Mouse (Mus musculus) erythroblast, embryonic 14.5 days (primary cell): ENCODE results near the gene Prkg1. TPM values are rescaled to one million over a fixed set of nuclear protein-coding genes. Genes with fewer than 3 reads are reported as not detected.

Source experiments
- H3K27me3 ChIP-seq: 2 replicates; pipeline ENCODE4 v1.6.1; 2012; ENCODE audit warnings: inconsistent platforms; ENCODE audit not compliant: control insufficient read depth
- H3K36me3 ChIP-seq: 2 replicates; pipeline ENCODE4 v1.6.1; 2012; ENCODE audit warnings: mild to moderate bottlenecking, inconsistent platforms; ENCODE audit not compliant: control insufficient read depth
- H3K4me1 ChIP-seq: 2 replicates; pipeline ENCODE4 v1.6.1; 2012; ENCODE audit warnings: inconsistent platforms; ENCODE audit not compliant: control insufficient read depth
- H3K4me3 ChIP-seq: replicated peaks from 2 replicates; pipeline ENCODE3; 2012; ENCODE audit warnings: moderate library complexity, mild to moderate bottlenecking, inconsistent platforms
- H3K9me3 ChIP-seq: 2 replicates; pipeline ENCODE4 v1.6.1; 2012; ENCODE audit warnings: low read length, inconsistent platforms, mixed read lengths; ENCODE audit not compliant: control insufficient read depth
- GATA1 ChIP-seq: IDR thresholded peaks from 2 replicates; pipeline ENCODE4 v1.6.1; 2012; ENCODE audit warnings: low read length, inconsistent platforms, mixed read lengths
- TAL1 ChIP-seq: IDR thresholded peaks from 3 replicates; pipeline ENCODE4 v1.6.1; 2012; ENCODE audit warnings: low read length, inconsistent platforms, mixed read lengths
- polyA plus RNA-seq: library from polyadenylated mRNA; stranded (reverse); fragments of >175 nt; gene quantifications from 2 replicates; pipeline ENCODE4 v1.2.3, GENCODE M21; 2012

The Prkg1 gene
- polyA plus RNA-seq, 1 experiment = not detected

DNA sequence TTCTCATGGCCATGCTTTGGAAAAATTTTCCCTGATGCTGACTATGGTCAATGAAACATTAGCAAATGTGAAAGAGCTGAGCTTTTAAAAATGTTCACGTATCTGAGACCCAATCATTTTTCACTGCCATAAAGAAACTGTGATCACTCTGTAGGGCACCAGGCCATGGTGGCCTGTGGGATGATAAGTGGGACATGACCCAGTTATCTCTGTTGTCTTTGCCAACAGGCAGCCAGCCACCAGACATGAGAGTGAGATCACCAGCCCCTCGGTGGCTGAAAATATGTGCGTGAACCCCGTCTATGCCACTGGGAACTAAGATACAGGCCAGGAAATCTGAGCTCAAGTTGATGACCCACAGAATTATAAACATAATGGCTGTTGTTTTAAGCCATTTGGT is 14.2 kb upstream of the Prkg1 start:
- no peaks in the 10 kb centered on the region for H3K27me3 ChIP-seq
- no peaks in the 10 kb centered on the region for H3K36me3 ChIP-seq
- no peak overlapping the region for H3K4me3 ChIP-seq
- no peaks in the 10 kb centered on the region for H3K9me3 ChIP-seq
- TF ChIP-seq GATA1 (no peak), TAL1 (no peak)
- H3K4me1 ChIP-seq = peaks cover 40% of the 10 kb centered on the region

DNA sequence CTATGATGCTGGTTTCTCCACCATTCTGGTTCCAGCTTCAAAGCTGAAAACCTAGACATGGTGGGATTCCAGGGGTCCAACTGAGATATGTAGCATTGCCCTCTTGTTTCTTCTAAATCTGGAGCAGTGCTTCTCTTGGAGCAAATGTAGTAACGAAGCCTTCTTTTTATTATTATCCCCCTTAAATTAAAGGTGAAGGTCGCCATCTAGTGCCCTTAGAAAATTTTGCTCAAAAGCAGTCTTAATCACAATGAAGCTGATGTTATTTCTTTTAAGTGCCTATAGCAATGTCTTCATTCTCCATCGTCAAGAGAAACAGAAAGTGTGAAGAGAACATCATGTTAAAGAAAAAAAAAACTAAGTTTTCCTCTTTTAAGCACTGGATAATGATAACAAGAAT is 2.2 kb upstream of the Prkg1 start:
- Histone ChIP-seq H3K36me3 (no peaks in the 10 kb centered on the region), H3K9me3 (no peaks in the 10 kb centered on the region; the same call in 1 of the 2 replicates), H3K4me1 (peaks cover 15% of the 10 kb centered on the region), H3K27me3 (peaks cover 58% of the 10 kb centered on the region), H3K4me3 (no peak overlapping the region)
- TF ChIP-seq TAL1 = no peak
- no peak for TF ChIP-seq GATA1

DNA sequence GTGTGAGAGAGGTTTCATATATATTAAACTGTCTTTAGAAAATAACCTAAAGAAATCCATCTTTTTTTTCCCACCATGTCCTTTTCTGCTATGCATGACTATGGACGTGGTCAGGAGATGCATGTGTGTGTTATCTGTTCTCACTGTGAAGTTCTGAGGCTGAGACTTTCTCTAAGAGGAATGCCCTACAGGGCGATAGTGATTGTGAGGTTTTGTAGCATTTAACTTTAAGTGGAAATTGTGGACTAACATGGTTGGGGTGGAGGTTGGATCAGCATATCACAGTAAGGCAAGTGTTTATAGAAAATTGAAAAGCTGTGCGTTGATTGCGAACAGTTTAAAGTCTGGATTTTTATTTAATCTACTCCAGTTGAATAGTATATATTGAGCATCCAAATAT is 618 bp upstream of the Prkg1 start:
- Histone ChIP-seq H3K9me3 (no peaks in the 10 kb centered on the region; the same call in 1 of the 2 replicates), H3K36me3 (no peaks in the 10 kb centered on the region), H3K27me3 (peaks cover 74% of the 10 kb centered on the region), H3K4me3 (no peak overlapping the region), H3K4me1 (peaks cover 15% of the 10 kb centered on the region)
- no peak for TF ChIP-seq GATA1
- TF ChIP-seq TAL1 = no peak

DNA sequence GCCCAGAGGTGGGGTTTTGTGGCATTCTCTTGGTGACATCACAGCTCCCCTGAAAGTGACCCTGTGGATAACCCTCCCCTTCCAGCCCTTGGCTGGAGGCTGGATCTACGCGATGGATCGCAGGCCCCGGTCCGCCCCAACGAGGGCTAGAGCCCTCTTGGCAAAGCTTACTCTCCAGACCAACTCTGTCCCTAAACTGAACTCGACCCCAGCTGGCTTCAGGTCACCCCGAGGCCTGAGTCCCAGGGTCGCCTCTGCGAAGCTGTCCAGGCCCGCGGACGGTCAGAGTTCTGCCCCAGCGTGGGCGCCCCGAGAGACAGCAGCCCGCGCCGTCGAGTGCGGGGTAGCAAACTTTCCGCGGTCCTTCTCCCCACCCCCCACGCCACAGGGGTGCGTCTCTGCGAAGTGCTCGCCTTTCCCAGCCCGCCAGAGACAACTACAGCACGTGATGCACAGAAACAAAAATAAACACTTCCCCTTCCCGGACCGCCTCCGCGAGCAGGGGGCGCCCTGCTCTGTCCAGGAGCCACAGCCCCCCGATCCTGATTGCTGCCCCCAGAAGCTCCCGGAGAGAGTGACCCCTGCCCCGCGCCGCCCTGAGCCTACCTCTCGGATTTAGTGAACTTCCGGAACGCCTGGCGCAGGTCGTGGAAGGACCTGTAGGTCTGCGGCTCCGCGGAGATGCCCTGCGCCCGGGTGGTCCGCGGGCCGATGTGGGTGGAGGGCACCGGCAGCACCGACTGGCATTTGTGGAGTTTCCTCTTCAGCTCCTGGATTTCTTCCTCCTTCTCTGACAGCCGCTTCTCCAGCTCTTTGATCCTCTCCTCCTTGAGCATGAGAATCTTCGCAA is 657 bp downstream of the Prkg1 start:
- Histone ChIP-seq H3K9me3 (no peaks in the 10 kb centered on the region; the same call in 1 of the 2 replicates), H3K4me1 (peaks cover 15% of the 10 kb centered on the region), H3K36me3 (no peaks in the 10 kb centered on the region), H3K4me3 (peak overlapping the region; percentile 42), H3K27me3 (peaks cover 76% of the 10 kb centered on the region)
- no peak for TF ChIP-seq TAL1
- no peak for TF ChIP-seq GATA1

DNA sequence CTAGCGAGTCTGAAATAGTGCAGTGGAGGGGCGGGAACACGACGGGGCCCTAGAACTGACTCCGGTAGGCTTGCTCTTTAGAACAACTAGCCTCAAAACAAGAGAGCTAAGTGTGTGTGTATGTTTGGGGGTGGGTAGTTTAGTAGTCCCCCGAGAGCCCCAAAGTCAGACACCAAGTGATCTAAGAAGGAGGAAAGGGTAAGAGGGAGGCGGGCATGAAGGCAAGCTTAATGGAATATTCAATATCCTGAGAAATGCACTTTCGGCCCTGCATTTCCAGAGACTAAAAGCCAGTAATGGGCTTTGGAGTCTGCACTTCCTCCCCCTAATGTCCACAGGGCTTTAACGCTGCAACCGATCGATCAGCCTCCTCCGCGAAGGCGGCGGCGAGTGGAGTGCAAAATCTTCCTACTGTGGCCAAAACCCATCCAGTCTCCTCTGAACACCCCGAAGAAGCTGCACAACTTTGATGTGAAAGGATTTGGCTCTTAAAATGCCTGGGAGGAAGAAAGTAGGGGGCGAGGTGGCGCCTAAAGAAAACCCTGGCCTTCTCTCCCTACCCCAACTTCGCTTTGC is 1.5 kb downstream of the Prkg1 start:
- H3K9me3 ChIP-seq = no peaks in the 10 kb centered on the region; the same call in 1 of the 2 replicates
- H3K36me3 ChIP-seq = no peaks in the 10 kb centered on the region
- H3K4me1 ChIP-seq = peaks cover 15% of the 10 kb centered on the region
- no peak for TF ChIP-seq GATA1
- TF ChIP-seq TAL1 = no peak
- H3K4me3 ChIP-seq = no peak overlapping the region
- peaks cover 74% of the 10 kb centered on the region for H3K27me3 ChIP-seq

DNA sequence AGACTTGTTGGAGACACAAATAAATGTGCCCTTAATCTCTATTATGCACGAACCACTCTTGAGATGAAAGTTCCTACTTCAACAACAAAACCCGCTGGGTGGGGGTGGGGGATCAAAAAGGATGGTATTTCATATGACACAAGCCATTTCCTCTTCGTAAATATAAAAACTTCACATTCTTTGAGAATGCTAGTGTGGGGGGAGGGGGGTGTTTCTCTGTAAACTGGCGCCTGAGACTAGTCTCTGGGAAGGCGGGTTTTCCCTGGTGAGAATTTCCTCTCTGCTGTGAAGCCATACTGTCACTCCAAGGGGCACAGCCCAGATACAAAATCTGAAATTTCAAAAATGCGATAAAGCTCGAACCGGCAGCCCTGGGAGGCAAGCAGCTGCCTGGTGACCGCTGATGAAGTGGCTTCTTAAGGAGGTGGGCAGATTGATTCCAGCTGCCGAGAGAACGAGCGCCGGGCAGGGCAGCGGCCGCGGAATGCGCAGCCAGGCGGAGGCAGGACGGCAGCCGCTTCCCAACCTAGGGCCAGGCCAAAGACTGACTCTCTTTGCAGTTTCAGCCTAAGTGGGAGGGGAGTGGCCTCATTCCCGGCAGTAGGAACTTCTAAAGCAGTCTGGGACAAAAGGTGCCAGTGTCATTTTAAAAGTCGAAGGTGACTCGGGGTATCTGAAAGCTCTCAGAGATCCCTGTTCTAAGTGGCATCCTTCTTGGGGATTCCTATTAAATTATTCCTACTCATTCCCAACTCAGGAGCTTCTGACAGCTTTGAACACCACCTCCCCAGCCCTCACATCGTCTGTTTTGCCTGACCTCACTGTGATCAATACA is 2.2 kb downstream of the Prkg1 start:
- TF ChIP-seq TAL1 = no peak
- no peak for TF ChIP-seq GATA1
- no peak overlapping the region for H3K4me3 ChIP-seq
- no peaks in the 10 kb centered on the region; the same call in 1 of the 2 replicates for H3K9me3 ChIP-seq
- H3K4me1 ChIP-seq = peaks cover 15% of the 10 kb centered on the region
- H3K27me3 ChIP-seq = peaks cover 72% of the 10 kb centered on the region
- H3K36me3 ChIP-seq = no peaks in the 10 kb centered on the region

DNA sequence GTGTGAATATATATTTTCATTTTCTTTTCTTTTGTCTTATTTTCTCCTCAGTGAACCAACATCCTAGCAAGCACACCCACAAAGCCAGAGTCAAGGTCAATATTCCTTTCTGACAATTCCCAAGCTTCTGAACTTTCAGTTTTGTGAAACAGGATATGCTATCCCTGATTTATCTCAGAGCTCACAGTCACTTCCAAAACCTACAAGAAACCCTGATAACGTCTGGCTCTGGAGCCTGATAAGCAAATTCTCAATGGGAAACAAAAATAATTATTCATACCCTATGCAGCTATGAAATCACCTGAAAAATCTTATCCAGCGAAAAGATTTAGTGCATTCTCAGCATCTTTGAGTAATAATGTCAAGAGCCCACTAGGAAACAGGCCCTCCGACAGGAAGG is 5.0 kb downstream of the Prkg1 start:
- H3K4me1 ChIP-seq = peaks cover 15% of the 10 kb centered on the region
- H3K9me3 ChIP-seq = no peaks in the 10 kb centered on the region; the same call in 1 of the 2 replicates
- TF ChIP-seq TAL1 (no peak), GATA1 (no peak)
- H3K4me3 ChIP-seq = no peak overlapping the region
- no peaks in the 10 kb centered on the region for H3K36me3 ChIP-seq
- peaks cover 46% of the 10 kb centered on the region for H3K27me3 ChIP-seq

DNA sequence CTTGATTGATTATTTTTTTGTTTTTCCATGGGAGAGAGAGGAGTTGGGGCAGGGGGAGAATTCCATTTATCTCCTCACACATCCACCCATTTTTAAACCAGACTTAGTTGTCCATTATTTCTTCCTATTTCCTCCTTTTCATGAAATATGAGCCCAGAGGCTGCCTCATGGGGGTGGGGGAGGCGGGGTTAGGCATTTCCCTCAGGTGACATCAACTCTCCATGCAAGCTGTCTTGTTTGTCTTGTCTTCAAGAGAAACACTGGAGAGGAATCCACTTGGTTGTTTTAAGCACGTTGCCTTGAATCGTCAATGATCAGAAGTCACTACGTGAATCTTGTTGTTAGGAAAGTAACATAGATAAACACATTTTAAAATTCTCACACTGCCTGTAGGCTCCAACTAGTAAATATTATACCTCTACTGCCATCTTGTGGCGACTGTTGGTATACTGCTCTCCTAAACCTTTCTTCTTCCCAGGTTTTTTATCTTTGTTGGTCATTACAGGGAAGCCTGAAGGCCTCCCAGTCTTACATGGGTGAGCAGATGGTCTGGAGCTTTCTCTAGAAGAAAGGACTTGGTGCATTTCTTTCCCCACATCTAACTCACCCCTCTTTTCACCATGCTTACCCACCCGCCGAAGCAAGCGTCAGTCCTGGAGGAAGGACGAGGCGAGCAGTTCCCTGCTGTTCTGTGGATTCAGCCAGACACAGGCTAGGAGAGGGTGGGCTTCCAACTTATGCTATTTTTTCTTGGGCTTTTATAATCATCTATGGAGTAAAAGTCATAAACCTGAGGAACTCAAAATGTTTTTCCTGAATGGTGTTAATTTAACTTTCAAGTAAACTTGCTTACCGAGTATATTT is 8.7 kb downstream of the Prkg1 start:
- TF ChIP-seq GATA1 (no peak), TAL1 (no peak)
- peaks cover 9% of the 10 kb centered on the region for H3K27me3 ChIP-seq
- no peak overlapping the region for H3K4me3 ChIP-seq
- H3K36me3 ChIP-seq = no peaks in the 10 kb centered on the region
- no peaks in the 10 kb centered on the region for H3K9me3 ChIP-seq
- no peaks in the 10 kb centered on the region for H3K4me1 ChIP-seq
